Mouse (Mus musculus) induced T-regulatory cell, adult 2 months (primary cell): ENCODE measurements around the gene Cd300lf.

ENCODE experiments used
- DNase-seq: peaks from one replicate; pipeline ENCODE4 v3.0.0-alpha.2; 2012; ENCODE audit warnings: low read depth

Cd300lf gene

GRCm38 (mm10) chr11:115160883-115161577 is 27.2 kb upstream of the Cd300lf start:
- DNase-seq = peak; percentile 91

- DNase-seq = peak; percentile 83
These were observed 26.4 kb upstream of the Cd300lf start for GRCm38 (mm10) chr11:115160016-115160797.

- peak; percentile 87 for DNase-seq
These were observed 24.3 kb upstream of the Cd300lf start for GRCm38 (mm10) chr11:115157933-115158719.

GRCm38 (mm10) chr11:115155053-115155634 is 21.4 kb upstream of the Cd300lf start:
- DNase-seq = peak; percentile 78

- peak; percentile 97 for DNase-seq
These were observed 20.0 kb upstream of the Cd300lf start for GRCm38 (mm10) chr11:115153699-115154292.

- DNase-seq = no peak
These were observed 19.3 kb upstream of the Cd300lf start for GRCm38 (mm10) chr11:115153088-115153487.

- DNase-seq = peak; percentile 49
These were observed 18.1 kb upstream of the Cd300lf start for GRCm38 (mm10) chr11:115151755-115152429.

GRCm38 (mm10) chr11:115150741-115151254 is 17.0 kb upstream of the Cd300lf start:
- peak; percentile 42 for DNase-seq

- no peak for DNase-seq
These were observed 14.0 kb upstream of the Cd300lf start for GRCm38 (mm10) chr11:115147813-115148212.

GRCm38 (mm10) chr11:115141970-115142369 is 8.2 kb upstream of the Cd300lf start:
- no peak for DNase-seq

- DNase-seq = peak; percentile 42
These were observed 4.9 kb upstream of the Cd300lf start for GRCm38 (mm10) chr11:115138597-115139262.

GRCm38 (mm10) chr11:115131768-115132381 is 1.9 kb downstream of the Cd300lf start:
- peak; percentile 47 for DNase-seq

GRCm38 (mm10) chr11:115129508-115130126 is 4.2 kb downstream of the Cd300lf start:
- DNase-seq = no peak

GRCm38 (mm10) chr11:115128483-115128882 is 5.3 kb downstream of the Cd300lf start:
- peak; percentile 74 for DNase-seq

GRCm38 (mm10) chr11:115119409-115119808 is 14.4 kb downstream of the Cd300lf start:
- no peak for DNase-seq

- DNase-seq = no peak
These were observed 21.6 kb downstream of the Cd300lf start for GRCm38 (mm10) chr11:115112196-115112595.

- DNase-seq = no peak
These were observed 23.5 kb downstream of the Cd300lf start for GRCm38 (mm10) chr11:115110271-115110670.

- no peak for DNase-seq
These were observed 25.6 kb downstream of the Cd300lf start for GRCm38 (mm10) chr11:115108176-115108575.

- DNase-seq = no peak
These were observed 26.3 kb downstream of the Cd300lf start for GRCm38 (mm10) chr11:115107403-115107916.
